Mouse (Mus musculus) liver, postnatal 0 days (tissue): ENCODE data around the gene Atp2a1. TPM values are rescaled to one million over a fixed set of nuclear protein-coding genes. Genes with fewer than 3 reads are reported as not detected.

Source experiments
- ATAC-seq: fragments of 200-750 bp; cut with Nextera tagmentation; 2 replicates; pipeline ENCODE4 v1.8.0; 2017; ENCODE audit warnings: mild to moderate bottlenecking, moderate library complexity
- DNase-seq: peaks from one replicate; pipeline ENCODE4 v3.0.0-alpha.2; 2016
- H3K27ac ChIP-seq: fragments of 300-500 bp; sonication (generic); 2 replicates; pipeline ENCODE4 v1.5.1; 2014; ENCODE audit warnings: antibody characterized with exemption, moderate library complexity, mild to moderate bottlenecking, low read depth
- H3K27me3 ChIP-seq: fragments of 300-500 bp; sonication (generic); 2 replicates; pipeline ENCODE4 v1.6.1; 2014; ENCODE audit warnings: low read length, control low read depth, mixed read lengths; ENCODE audit not compliant: insufficient read depth
- H3K36me3 ChIP-seq: fragments of 300-500 bp; sonication (generic); replicated peaks from 2 replicates; pipeline ENCODE4 v1.6.1; 2014; ENCODE audit warnings: mild to moderate bottlenecking, control low read depth, low read length, moderate library complexity, mixed read lengths; ENCODE audit not compliant: insufficient read depth
- H3K4me1 ChIP-seq: fragments of 300-500 bp; sonication (generic); 2 replicates; pipeline ENCODE4 v1.6.1; 2014; ENCODE audit warnings: antibody characterized with exemption, mild to moderate bottlenecking, control low read depth; ENCODE audit not compliant: insufficient read depth
- H3K4me2 ChIP-seq: fragments of 300-500 bp; sonication (generic); 2 replicates; pipeline ENCODE4 v1.6.1; 2014; ENCODE audit warnings: low read depth, mild to moderate bottlenecking, low read length, moderate library complexity, mixed read lengths
- H3K4me3 ChIP-seq: fragments of 300-500 bp; sonication (generic); 2 replicates; pipeline ENCODE4 v1.5.1; 2014; ENCODE audit warnings: low read depth, low read length
- H3K9ac ChIP-seq: fragments of 300-500 bp; sonication (generic); replicated peaks from 2 replicates; pipeline ENCODE4 v1.6.1; 2014; ENCODE audit warnings: mild to moderate bottlenecking, moderate library complexity
- H3K9me3 ChIP-seq: fragments of 300-500 bp; sonication (generic); 2 replicates; pipeline ENCODE4 v1.6.1; 2016; ENCODE audit warnings: mild to moderate bottlenecking, control low read depth, low read length, mixed read lengths
- CTCF ChIP-seq: sonication (generic); IDR thresholded peaks from 2 replicates; pipeline ENCODE4 v1.5.1; 2016; ENCODE audit warnings: antibody characterized with exemption, low read depth
- EP300 ChIP-seq: IDR thresholded peaks from 2 replicates; pipeline ENCODE4 v1.6.1; 2016; ENCODE audit warnings: antibody characterized with exemption, low read depth, mild to moderate bottlenecking
- WGBS: fragments of 180-500 bp; shearing (Covaris S2); extraction: QIAGEN DNeasy Blood & Tissue Kit; methylation state at CpG from one replicate; pipeline ENCODE4 v1.1.7; 2014; ENCODE audit not compliant: insufficient replicate concordance; 5-methylcytosine and 5-hydroxymethylcytosine counted together
- polyA plus RNA-seq: library from polyadenylated mRNA; unstranded; fragments of >200 nt; fragmentation: Nextera tagmentation; extraction: Ambion mirVana; gene quantifications from 2 replicates; pipeline ENCODE4 v1.2.1, GENCODE M21; 2015

Gene Atp2a1
- polyA plus RNA-seq, 1 experiment from 2014 or later = 2.2 TPM

GRCm38 (mm10) chr7:126474993-126475581 is 12.2 kb upstream of the Atp2a1 start, which contains the start of gene Sh2b1:
Gene Sh2b1, minus strand, starts transcription at chr7:126475424.
- Histone ChIP-seq H3K9ac (peak within 1 kb of the TSS; percentile 83), H3K27me3 (no peaks in the 10 kb centered on the region), H3K9me3 (no peaks in the 10 kb centered on the region), H3K36me3 (peaks cover 15% of the 10 kb centered on the region), H3K4me1 (peaks cover 37% of the 10 kb centered on the region), H3K27ac (peak within 1 kb of the TSS; percentile 98), H3K4me2 (peak within 1 kb of the TSS; percentile 98), H3K4me3 (peak within 1 kb of the TSS; percentile 90)
- WGBS = under 1% methylated on average over 53 of the region's 53 CpGs
- DNase-seq (peak; percentile 89), ATAC-seq (peak; percentile 93)
- TF ChIP-seq CTCF = peak; percentile 52
- TF ChIP-seq EP300 = peak; percentile 62

- peak overlapping the region; percentile 90 for H3K4me3 ChIP-seq
- ATAC-seq = no peak
- TF ChIP-seq EP300 = no peak
- no peak for TF ChIP-seq CTCF
- DNase-seq = no peak
- H3K27ac ChIP-seq = peak overlapping the region; percentile 98
- H3K9me3 ChIP-seq = no peaks in the 10 kb centered on the region
- H3K27me3 ChIP-seq = no peaks in the 10 kb centered on the region
- peak overlapping the region; percentile 98 for H3K4me2 ChIP-seq
- peaks cover 37% of the 10 kb centered on the region for H3K4me1 ChIP-seq
- 2% methylated on average over 26 of the region's 27 CpGs for WGBS
- H3K9ac ChIP-seq = peak overlapping the region; percentile 83
- peaks cover 16% of the 10 kb centered on the region for H3K36me3 ChIP-seq
Measured at GRCm38 (mm10) chr7:126474486-126474955, 11.6 kb upstream of the Atp2a1 start.

GRCm38 (mm10) chr7:126473470-126474086 is 10.7 kb upstream of the Atp2a1 start:
- ATAC-seq (no peak), DNase-seq (no peak)
- Histone ChIP-seq H3K9ac (peak overlapping the region; percentile 83), H3K27ac (peak overlapping the region; percentile 98), H3K4me2 (peak overlapping the region; percentile 98), H3K27me3 (no peaks in the 10 kb centered on the region), H3K4me3 (peak overlapping the region; percentile 90), H3K9me3 (no peaks in the 10 kb centered on the region), H3K4me1 (peaks cover 37% of the 10 kb centered on the region), H3K36me3 (peaks cover 25% of the 10 kb centered on the region)
- TF ChIP-seq EP300 (no peak), CTCF (no peak)
- 68% methylated on average over 9 of the region's 9 CpGs for WGBS

GRCm38 (mm10) chr7:126472713-126473112 is 9.8 kb upstream of the Atp2a1 start:
- no peak overlapping the region; the same call in 1 of the 2 replicates for H3K9ac ChIP-seq
- WGBS = 47% methylated on average over 16 of the region's 16 CpGs
- H3K4me3 ChIP-seq = peak overlapping the region; percentile 90
- H3K36me3 ChIP-seq = peaks cover 33% of the 10 kb centered on the region
- H3K4me2 ChIP-seq = peak overlapping the region; percentile 98
- TF ChIP-seq CTCF = no peak
- TF ChIP-seq EP300 = no peak
- DNase-seq (no peak), ATAC-seq (no peak)
- peaks cover 37% of the 10 kb centered on the region for H3K4me1 ChIP-seq
- H3K27ac ChIP-seq = peak overlapping the region; percentile 98
- H3K27me3 ChIP-seq = no peaks in the 10 kb centered on the region
- no peaks in the 10 kb centered on the region for H3K9me3 ChIP-seq

- peak overlapping the region; percentile 98 for H3K27ac ChIP-seq
- H3K9ac ChIP-seq = no peak overlapping the region; the same call in 1 of the 2 replicates
- peak overlapping the region; percentile 90 for H3K4me3 ChIP-seq
- H3K4me1 ChIP-seq = peaks cover 37% of the 10 kb centered on the region
- DNase-seq = peak; percentile 67
- TF ChIP-seq EP300 (no peak), CTCF (no peak)
- H3K9me3 ChIP-seq = no peaks in the 10 kb centered on the region
- no peak for ATAC-seq
- WGBS = 40% methylated on average over 13 of the region's 13 CpGs
- peaks cover 37% of the 10 kb centered on the region for H3K36me3 ChIP-seq
- H3K27me3 ChIP-seq = no peaks in the 10 kb centered on the region
- peak overlapping the region; percentile 98 for H3K4me2 ChIP-seq
Measured at GRCm38 (mm10) chr7:126472306-126472705, 9.4 kb upstream of the Atp2a1 start.

- no peak overlapping the region for H3K4me3 ChIP-seq
- H3K36me3 ChIP-seq = peaks cover 42% of the 10 kb centered on the region
- H3K4me1 ChIP-seq = peaks cover 37% of the 10 kb centered on the region
- no peaks in the 10 kb centered on the region for H3K9me3 ChIP-seq
- DNase-seq (no peak), ATAC-seq (no peak)
- H3K9ac ChIP-seq = no peak overlapping the region
- 42% methylated on average over 4 of the region's 4 CpGs for WGBS
- no peak for TF ChIP-seq EP300
- TF ChIP-seq CTCF = no peak
- H3K27ac ChIP-seq = peak overlapping the region; percentile 98; the same call in 1 of the 2 replicates
- H3K27me3 ChIP-seq = no peaks in the 10 kb centered on the region
- H3K4me2 ChIP-seq = peak overlapping the region; percentile 98; the same call in 1 of the 2 replicates
Measured at GRCm38 (mm10) chr7:126471853-126472252, 8.9 kb upstream of the Atp2a1 start.
